Mouse (Mus musculus): ENCODE measurements at regions not wholly inside any gene's neighbourhood (a gene's known extent, or its start where the extent isn't known, plus 50 kb on each side); places are given as distances from the start of the nearest gene placed in this dataset.

DNA sequence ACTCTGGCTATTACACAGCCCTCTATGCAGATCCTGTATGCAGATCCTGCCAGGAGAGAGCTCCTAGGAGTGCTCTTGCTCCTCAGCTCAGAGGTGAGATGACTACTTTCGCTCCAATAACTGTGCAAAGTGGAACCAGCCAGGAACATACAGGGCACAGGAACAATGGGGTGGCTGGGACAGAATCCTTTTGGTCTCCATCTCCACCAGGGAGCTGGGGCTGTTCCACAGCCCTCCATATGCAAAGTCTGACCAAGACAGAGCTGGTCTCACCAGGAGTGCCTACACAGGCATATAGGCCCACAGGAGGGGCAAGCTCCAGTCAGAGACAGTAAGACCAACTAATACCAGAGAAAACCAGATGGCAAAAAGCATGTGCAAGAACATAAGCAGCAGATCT is 1081.1 kb downstream of the Fscb start:
- no peak for DNase-seq (ENCODE audit: low read depth, low spot score)

DNA sequence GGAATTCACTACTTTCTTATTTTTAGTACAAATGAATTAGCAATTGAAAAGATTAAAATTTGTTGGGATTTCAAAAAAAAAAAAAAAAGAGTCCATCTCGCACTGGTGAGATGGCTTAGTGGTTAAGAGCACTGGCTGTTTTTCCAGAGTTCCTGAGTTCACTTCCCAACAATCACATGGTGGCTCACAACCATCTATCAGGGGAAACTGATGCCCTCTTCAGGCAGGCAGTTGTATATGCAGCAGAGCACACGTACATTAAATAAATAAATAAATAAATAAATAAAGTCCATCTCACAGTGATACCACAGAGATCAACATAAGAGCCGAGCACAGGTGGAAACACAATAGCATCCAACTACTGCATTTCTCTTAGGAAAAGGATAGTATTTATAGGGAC is 1093.8 kb downstream of the Fscb start:
- no peak for DNase-seq (ENCODE audit: low read depth, low spot score)

DNA sequence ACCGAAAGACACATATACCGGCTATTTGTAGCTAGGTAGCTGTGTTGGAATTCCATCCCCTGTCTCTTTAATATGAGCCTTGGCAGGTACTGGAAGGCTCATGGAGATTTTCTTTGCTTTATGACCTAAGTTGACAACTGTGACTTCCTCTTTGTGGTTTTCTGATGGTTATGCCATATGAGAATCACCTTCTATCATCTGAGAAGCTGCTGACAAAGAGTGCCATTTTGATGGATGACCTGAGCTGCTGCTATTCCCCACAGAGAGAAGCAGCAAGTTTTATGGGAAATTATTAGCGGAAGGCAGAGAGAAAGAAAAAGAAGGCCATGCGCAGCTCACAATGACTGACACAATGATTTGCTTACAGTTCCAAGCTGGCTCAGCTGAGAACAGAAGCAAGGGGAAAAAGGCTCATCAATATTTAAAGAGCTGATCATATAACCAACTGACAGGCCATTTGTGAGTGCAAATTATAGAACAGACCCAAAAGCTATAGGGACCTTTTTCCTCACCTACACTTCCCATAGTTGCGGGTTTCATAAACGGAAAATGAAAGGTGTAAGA is 1105.1 kb downstream of the Fscb start:
- DNase-seq (ENCODE audit: low read depth, low spot score): peak; percentile 5
